Mouse (Mus musculus): ENCODE measurements around the gene AC124502.3. TPM values are rescaled to one million over a fixed set of nuclear protein-coding genes. Genes with fewer than 3 reads are reported as not detected.

Gene AC124502.3
- polyA plus RNA-seq, 1 experiment from 2014 or later, result 4.2 TPM

DNA sequence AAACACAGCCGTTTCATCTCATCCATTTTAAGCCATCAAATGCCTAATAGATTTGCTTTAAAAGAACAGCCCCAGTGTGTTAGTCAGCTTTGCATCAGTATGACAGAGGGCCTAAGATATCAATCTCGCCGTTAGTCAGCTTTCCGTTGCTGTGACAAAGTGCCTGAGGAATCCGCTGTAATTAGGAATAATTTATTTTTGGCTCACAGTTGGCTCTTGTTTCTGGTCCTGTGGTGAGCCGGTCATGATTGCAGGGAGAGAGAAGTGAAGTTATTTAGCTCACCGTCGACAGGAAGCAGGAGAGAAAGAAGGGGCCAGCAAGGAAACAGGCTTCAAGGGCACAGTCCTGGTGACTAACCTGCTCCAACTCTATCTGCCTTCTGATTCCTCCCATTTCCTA, 25.6 kb upstream of the AC124502.3 start:
- Histone ChIP-seq H3K27me3 (replicated peaks; ENCODE audit: low read depth, poor library complexity, severe bottlenecking) (no peaks in the 10 kb centered on the region), H3K4me1 (peaks cover 12% of the 10 kb centered on the region), H3K4me3 (no peak overlapping the region), H3K9me3 (no peaks in the 10 kb centered on the region), H3K36me3 (replicated peaks) (no peaks in the 10 kb centered on the region), H3K27ac (replicated peaks) (no peak overlapping the region)
- 71% methylated on average over 8 of the region's 8 CpGs for WGBS
- no peak for DNase-seq (ENCODE audit: low spot score)

DNA sequence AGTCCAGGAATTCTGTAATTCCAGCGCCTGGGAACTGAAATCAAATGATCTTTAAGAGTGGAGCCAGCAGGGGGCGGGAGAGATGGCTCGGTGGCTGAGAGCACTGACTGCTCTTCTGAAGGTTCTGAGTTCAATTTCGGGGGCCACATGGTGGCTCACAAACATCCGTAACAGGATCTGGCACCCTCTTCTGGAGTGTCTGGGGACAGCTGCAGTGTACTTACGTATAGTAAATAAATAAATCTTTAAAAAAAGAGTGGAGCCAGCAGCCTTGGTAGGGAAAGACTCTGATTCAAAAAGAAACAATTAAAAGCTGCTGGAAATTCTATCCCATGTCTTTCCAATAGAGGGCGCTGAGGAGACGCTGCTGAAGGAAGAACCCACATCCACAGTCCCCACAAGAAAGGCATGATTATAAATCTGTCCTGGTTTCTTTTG, 23.7 kb upstream of the AC124502.3 start:
- no peak overlapping the region for H3K4me3 ChIP-seq
- no peaks in the 10 kb centered on the region for H3K27me3 ChIP-seq (replicated peaks; ENCODE audit: low read depth, poor library complexity, severe bottlenecking)
- no peak overlapping the region for H3K27ac ChIP-seq (replicated peaks)
- WGBS, result 20% methylated on average over 8 of the region's 8 CpGs
- H3K4me1 ChIP-seq, result peaks cover 12% of the 10 kb centered on the region
- no peaks in the 10 kb centered on the region for H3K36me3 ChIP-seq (replicated peaks)
- H3K9me3 ChIP-seq, result no peaks in the 10 kb centered on the region
- peak; percentile 50 for DNase-seq (ENCODE audit: low spot score)

DNA sequence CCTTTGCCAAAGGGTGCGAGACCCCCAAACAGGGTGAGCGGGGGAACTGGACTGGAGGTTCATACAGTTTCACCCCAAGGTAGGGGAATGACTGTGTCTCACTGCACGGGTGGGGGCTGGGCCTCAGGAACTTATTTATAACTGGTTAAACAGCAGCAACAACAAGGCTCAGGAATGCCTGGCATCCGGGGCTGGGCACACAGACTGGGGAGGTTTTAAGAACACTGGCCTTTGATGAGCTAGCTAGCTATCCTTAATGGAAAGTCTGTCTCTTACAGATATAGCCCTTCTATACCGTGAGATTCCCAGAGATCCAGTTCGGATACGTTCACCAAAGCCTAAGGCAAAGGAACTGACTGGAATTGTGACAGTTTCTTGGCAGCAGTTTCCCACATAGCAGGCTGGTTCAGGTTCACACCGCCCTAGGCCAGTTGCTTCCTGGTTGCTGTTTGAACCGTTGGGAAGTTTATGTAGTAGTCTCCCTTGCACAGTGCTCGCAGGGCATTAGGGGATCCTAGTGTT, 22.4 kb upstream of the AC124502.3 start:
- Histone ChIP-seq H3K4me3 (no peak overlapping the region), H3K27ac (replicated peaks) (no peak overlapping the region; the same call in 1 of the 2 replicates), H3K36me3 (replicated peaks) (no peaks in the 10 kb centered on the region), H3K4me1 (peaks cover 12% of the 10 kb centered on the region), H3K27me3 (replicated peaks; ENCODE audit: low read depth, poor library complexity, severe bottlenecking) (no peaks in the 10 kb centered on the region), H3K9me3 (no peaks in the 10 kb centered on the region)
- WGBS, result 39% methylated on average over 10 of the region's 10 CpGs
- DNase-seq (ENCODE audit: low spot score), result peak; percentile 40

DNA sequence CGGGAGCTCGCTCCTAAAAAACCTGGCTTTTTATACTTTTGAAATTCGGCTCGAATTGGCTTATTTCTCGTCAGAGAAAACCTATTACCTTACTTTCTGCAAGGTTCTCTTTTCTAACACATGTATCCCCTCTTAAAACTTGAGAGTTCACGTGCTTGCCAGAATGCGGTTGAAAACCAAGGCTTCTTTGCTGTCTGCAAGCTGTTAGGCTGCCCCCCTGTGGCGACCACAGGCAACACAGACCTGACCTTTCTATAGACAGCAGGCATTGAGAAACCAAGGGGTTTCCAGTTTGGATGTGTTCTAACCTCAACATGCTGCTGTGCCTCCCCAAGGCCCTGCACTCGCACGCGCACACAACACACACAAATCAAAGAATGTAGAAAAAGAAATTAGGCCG, 21.9 kb upstream of the AC124502.3 start:
- Histone ChIP-seq H3K4me1 (peaks cover 12% of the 10 kb centered on the region), H3K9me3 (no peaks in the 10 kb centered on the region), H3K27ac (replicated peaks) (no peak overlapping the region; the same call in 1 of the 2 replicates), H3K36me3 (replicated peaks) (no peaks in the 10 kb centered on the region), H3K27me3 (replicated peaks; ENCODE audit: low read depth, poor library complexity, severe bottlenecking) (no peaks in the 10 kb centered on the region), H3K4me3 (peak overlapping the region; percentile 26; the same call in 1 of the 2 replicates)
- WGBS, result 21% methylated on average over 12 of the region's 12 CpGs
- peak; percentile 84 for DNase-seq (ENCODE audit: low spot score)

DNA sequence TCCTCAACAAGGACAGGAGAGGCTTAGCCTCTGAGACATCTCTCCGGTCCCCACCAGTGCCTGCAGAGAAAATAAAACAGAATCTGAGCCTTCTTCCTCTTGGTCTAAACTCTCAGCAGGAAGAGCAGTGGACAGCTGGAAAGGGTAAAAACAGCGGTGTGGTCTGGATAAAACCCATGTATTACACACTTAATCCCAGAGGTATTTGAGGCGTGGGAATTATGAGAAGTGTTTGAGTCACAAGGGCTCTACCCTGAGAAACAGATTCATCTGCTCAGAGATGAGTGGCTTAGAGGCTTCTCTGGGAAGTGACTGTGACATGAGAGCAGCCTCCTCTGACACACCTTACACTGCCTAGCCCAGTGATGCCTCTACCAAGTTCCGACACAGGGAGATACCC, 21.1 kb upstream of the AC124502.3 start:
- Histone ChIP-seq H3K27me3 (replicated peaks; ENCODE audit: low read depth, poor library complexity, severe bottlenecking) (no peaks in the 10 kb centered on the region), H3K4me3 (no peak overlapping the region), H3K27ac (replicated peaks) (no peak overlapping the region), H3K36me3 (replicated peaks) (no peaks in the 10 kb centered on the region), H3K9me3 (no peaks in the 10 kb centered on the region), H3K4me1 (peaks cover 12% of the 10 kb centered on the region)
- no peak for DNase-seq (ENCODE audit: low spot score)
- WGBS, result 84% methylated on average over 4 of the region's 4 CpGs

DNA sequence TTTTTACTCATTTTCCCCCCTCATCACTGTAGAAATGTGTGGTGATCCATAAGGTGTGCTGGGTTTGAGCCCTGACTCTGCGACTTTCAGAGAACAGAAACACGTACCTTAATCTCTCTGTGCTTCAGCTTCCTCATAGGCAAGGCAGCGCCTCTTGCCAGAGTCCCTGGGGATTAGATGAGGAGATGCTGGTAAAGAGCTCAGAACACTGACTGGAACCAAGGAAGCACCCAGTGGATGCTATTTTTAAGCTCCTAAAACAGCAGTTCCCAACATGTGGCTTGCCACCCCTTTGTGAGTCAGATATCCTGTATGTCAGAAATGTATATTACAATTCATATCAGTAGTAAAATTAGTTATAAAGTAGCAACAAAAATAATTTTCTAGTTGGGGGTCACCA, 20.5 kb upstream of the AC124502.3 start:
- H3K9me3 ChIP-seq, result no peaks in the 10 kb centered on the region
- H3K27me3 ChIP-seq (replicated peaks; ENCODE audit: low read depth, poor library complexity, severe bottlenecking), result no peaks in the 10 kb centered on the region
- WGBS, result 73% methylated on average over 3 of the region's 3 CpGs
- no peak overlapping the region for H3K4me3 ChIP-seq
- no peaks in the 10 kb centered on the region for H3K36me3 ChIP-seq (replicated peaks)
- H3K4me1 ChIP-seq, result peaks cover 13% of the 10 kb centered on the region
- DNase-seq (ENCODE audit: low spot score), result no peak
- no peak overlapping the region for H3K27ac ChIP-seq (replicated peaks)

DNA sequence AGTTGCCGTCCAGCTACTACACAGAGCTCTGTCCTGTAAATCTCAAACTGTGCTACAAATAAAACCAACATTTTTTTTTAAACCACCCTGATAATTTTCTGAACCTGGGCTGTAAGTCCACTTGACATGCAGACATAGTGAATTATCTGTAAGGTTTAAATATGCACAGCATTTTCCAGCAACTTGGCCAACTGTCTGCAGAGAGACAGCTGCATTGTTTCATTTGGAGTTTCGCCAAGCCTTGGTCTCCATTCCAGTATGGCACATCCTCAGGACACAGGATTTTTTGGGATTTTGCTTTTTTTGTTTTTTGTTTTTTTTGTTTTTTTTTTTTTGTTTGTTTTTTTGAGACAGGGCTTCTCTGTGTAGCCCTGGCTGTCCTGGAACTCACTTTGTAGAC, 17.3 kb upstream of the AC124502.3 start:
- no peaks in the 10 kb centered on the region for H3K9me3 ChIP-seq
- peaks cover 23% of the 10 kb centered on the region for H3K4me1 ChIP-seq
- no peak for DNase-seq (ENCODE audit: low spot score)
- peaks cover 7% of the 10 kb centered on the region for H3K36me3 ChIP-seq (replicated peaks)
- H3K4me3 ChIP-seq, result no peak overlapping the region
- 93% methylated on average over 2 of the region's 2 CpGs for WGBS
- no peak overlapping the region for H3K27ac ChIP-seq (replicated peaks)
- H3K27me3 ChIP-seq (replicated peaks; ENCODE audit: low read depth, poor library complexity, severe bottlenecking), result no peaks in the 10 kb centered on the region

DNA sequence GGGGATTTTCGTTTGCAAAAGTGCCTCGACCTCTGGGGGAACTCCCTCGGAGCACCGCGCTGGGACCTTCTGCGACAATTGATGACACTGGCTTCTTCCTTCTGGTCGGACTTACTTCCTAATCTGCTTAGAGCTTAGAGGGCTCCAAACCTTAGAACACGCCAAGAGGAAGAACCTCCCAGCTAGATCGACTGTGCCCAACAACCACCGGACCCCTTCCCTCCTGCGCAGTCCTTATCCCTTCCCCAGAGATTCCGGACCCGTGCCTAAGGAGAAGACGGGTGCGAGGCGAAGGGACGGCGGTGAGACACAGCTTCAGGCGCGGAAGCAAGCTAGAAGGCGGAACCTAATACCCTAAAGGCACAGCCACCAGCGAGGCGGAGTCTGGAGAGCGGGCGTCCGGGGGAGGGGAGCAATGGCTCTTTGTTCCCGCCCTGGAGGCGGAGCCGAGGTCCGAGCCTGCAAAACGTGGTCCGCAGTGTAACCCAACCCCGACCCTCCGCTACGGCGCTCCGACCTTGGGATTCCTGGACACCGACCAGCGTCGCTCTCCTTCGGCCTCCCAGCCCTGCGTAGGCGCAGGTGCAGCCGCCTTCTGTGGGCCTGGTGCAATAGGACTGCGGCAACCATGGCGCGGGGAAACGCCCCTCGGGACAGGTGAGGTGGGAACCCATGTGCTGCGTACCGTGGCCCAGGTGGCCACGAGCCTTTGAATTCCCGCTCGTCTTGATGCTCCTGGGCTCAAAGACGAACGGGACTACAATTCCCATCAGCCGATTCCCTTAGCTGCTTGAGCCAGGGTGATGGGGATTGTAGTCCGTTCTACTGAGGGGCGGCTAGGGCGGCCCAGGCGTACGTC, 14.8 kb upstream of the AC124502.3 start, which contains the start of gene Slc29a2:
Gene Slc29a2, plus strand, starts transcription at position 240 of the 859 bp plus-strand sequence.
- Histone ChIP-seq H3K27me3 (replicated peaks; ENCODE audit: low read depth, poor library complexity, severe bottlenecking) (no peaks in the 10 kb centered on the region), H3K4me3 (peak within 1 kb of the TSS; percentile 73), H3K4me1 (peaks cover 18% of the 10 kb centered on the region), H3K36me3 (replicated peaks) (peaks cover 31% of the 10 kb centered on the region), H3K27ac (replicated peaks) (peak within 1 kb of the TSS; percentile 91), H3K9me3 (no peaks in the 10 kb centered on the region)
- DNase-seq (ENCODE audit: low spot score), result peak; percentile 96
- WGBS, result under 1% methylated on average over 62 of the region's 62 CpGs

DNA sequence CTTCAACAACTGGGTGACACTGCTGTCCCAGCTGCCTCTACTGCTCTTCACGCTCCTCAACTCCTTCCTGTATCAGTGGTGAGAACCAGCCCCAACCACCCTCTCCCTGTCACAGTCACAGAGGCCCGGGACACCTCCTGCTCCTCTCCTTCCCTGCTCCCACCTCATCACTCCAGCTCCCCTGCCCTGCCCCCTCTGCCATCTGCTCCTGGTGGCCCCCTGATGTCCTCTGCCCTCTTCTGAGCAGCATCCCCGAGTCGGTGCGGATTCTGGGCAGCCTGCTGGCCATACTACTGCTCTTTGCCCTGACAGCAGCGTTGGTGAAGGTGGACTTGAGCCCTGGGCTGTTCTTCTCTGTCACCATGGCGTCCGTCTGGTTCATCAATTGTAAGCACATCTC, 12.6 kb upstream of the AC124502.3 start:
- Histone ChIP-seq H3K4me3 (no peak overlapping the region), H3K27ac (replicated peaks) (no peak overlapping the region), H3K4me1 (peaks cover 18% of the 10 kb centered on the region), H3K36me3 (replicated peaks) (peaks cover 54% of the 10 kb centered on the region), H3K27me3 (replicated peaks; ENCODE audit: low read depth, poor library complexity, severe bottlenecking) (no peaks in the 10 kb centered on the region), H3K9me3 (no peaks in the 10 kb centered on the region)
- DNase-seq (ENCODE audit: low spot score), result no peak
- 89% methylated on average over 8 of the region's 8 CpGs for WGBS

DNA sequence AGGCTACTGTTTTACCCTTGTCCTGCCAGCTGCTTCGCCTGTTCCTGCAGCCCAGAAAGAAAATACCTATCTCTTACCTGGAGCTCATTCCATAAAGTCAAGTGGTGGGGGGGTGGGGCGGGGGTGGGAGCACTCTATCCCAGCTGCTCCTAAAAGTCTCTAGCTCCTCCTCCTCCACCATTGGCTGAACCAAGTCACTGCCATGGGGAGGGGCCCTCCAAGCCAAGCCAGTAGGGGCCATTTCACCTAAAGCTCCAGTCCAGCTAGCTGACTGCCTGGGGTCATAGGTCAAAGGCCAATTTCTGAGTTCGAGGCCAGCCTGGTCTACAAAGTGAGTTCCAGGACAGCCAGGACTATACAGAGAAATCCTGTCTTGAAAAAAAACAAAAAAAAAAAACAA, 6.0 kb upstream of the AC124502.3 start:
- H3K9me3 ChIP-seq, result no peaks in the 10 kb centered on the region
- WGBS, result 80% methylated on average over 3 of the region's 3 CpGs
- DNase-seq (ENCODE audit: low spot score), result no peak
- H3K27ac ChIP-seq (replicated peaks), result no peak overlapping the region
- H3K27me3 ChIP-seq (replicated peaks; ENCODE audit: low read depth, poor library complexity, severe bottlenecking), result no peaks in the 10 kb centered on the region
- no peak overlapping the region for H3K4me3 ChIP-seq
- H3K36me3 ChIP-seq (replicated peaks), result peaks cover 49% of the 10 kb centered on the region
- H3K4me1 ChIP-seq, result peaks cover 6% of the 10 kb centered on the region

DNA sequence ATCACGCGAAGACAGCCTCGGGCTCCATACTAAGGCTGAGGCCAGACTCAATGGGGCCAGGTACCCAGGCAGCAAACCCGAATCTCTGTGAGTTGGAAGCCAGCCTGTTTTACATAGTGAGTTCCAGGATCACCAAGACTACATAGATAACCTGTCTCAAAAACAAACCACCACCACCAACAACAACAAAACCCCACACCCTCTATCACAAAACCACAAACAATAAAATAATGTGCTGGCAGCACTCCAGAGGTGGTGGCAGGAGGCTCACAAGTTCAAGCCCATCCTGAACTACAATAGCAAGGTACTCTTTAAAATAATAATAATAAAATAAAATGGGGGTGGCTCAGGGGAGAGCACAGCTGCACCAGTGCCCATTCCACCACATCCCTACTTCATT, 2.1 kb upstream of the AC124502.3 start:
- whole genome bisulfite sequencing, result 82% methylated on average over 4 of the region's 4 CpGs
- peaks cover 7% of the 10 kb centered on the region; the same call in 1 of the 2 replicates for H3K27me3 ChIP-seq (replicated peaks; ENCODE audit: low read depth, poor library complexity, severe bottlenecking)
- no peak for DNase-seq (ENCODE audit: low spot score)
- no peak overlapping the region for H3K4me3 ChIP-seq
- peaks cover 33% of the 10 kb centered on the region for H3K4me1 ChIP-seq
- H3K36me3 ChIP-seq (replicated peaks), result peaks cover 10% of the 10 kb centered on the region
- H3K9me3 ChIP-seq, result no peaks in the 10 kb centered on the region
- H3K27ac ChIP-seq (replicated peaks), result no peak overlapping the region

DNA sequence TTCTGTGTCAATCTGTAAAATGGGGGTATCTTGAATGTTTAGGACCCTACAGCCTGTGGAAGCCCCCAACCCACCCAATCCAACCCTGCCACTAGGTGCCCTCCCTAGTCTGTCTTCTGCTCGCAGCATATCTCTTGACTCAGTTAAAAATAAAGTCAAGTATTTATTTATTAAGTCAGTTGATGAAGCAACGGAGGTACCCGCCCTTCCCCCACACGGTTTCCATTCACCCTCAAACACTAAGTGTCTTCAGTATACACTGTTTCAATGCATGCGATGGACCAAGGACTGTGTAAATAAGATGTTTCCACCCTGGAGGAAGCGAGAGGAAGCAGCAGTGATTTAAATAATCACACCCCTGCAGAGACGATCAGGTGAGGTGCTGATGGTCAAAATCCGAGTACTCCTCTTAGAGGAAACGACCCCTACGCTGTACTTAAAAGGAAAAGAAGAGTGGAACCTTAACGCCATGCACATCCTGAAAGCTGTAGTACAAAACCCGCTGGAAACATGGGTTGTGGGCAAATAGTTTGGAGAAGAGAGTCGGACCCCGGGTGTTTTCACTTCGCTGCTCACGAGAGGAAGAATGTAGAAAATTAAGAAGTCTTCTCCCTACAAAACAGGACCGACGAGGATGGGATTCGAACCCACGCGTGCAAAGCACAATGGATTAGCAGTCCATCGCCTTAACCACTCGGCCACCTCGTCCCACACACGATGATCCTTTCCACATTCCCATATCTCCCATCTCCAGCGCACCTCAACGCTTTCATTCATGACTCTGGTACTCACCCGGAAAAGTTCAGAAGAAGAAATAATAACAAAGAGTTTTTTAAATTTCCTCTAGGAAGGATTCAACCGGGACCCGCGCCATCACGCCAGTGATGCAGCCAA, 766 bp upstream of the AC124502.3 start:
- H3K27ac ChIP-seq (replicated peaks), result peak overlapping the region; percentile 95
- H3K27me3 ChIP-seq (replicated peaks; ENCODE audit: low read depth, poor library complexity, severe bottlenecking), result peaks cover 7% of the 10 kb centered on the region; the same call in 1 of the 2 replicates
- H3K4me3 ChIP-seq, result peak overlapping the region; percentile 95
- H3K4me1 ChIP-seq, result peaks cover 45% of the 10 kb centered on the region
- DNase-seq (ENCODE audit: low spot score), result peak; percentile 90
- WGBS, result 6% methylated on average over 32 of the region's 32 CpGs
- peaks cover 4% of the 10 kb centered on the region; the same call in 1 of the 2 replicates for H3K36me3 ChIP-seq (replicated peaks)
- no peaks in the 10 kb centered on the region for H3K9me3 ChIP-seq
